Mouse (Mus musculus) liver, embryonic 15.5 days (tissue): ENCODE data around the gene Art5. TPM values are rescaled to one million over a fixed set of nuclear protein-coding genes. Genes with fewer than 3 reads are reported as not detected.
A peak's percentile ranks its signal among the peaks of the same experiment; 100 is the strongest.

ENCODE experiments used
- ATAC-seq: fragments of 200-750 bp; cut with Nextera tagmentation; 2 replicates; pipeline ENCODE4 v1.8.0; 2017; ENCODE audit warnings: moderate number of reproducible peaks, mild to moderate bottlenecking, moderate library complexity; ENCODE audit not compliant: insufficient read depth
- H3K27ac ChIP-seq: fragments of 300-500 bp; sonication (generic); replicated peaks from 2 replicates; pipeline ENCODE4 v1.5.1; 2015; ENCODE audit warnings: mild to moderate bottlenecking, inconsistent platforms
- H3K27me3 ChIP-seq: fragments of 300-500 bp; sonication (generic); 2 replicates; pipeline ENCODE4 v1.6.1; 2015; ENCODE audit warnings: mild to moderate bottlenecking, inconsistent platforms
- H3K36me3 ChIP-seq: fragments of 300-500 bp; sonication (generic); replicated peaks from 2 replicates; pipeline ENCODE4 v1.6.1; 2015; ENCODE audit warnings: moderate library complexity, mild to moderate bottlenecking, inconsistent platforms
- H3K4me1 ChIP-seq: fragments of 300-500 bp; sonication (generic); replicated peaks from 2 replicates; pipeline ENCODE4 v1.6.1; 2015; ENCODE audit warnings: inconsistent platforms
- H3K4me2 ChIP-seq: fragments of 300-500 bp; sonication (generic); 2 replicates; pipeline ENCODE4 v1.6.1; 2015; ENCODE audit warnings: moderate library complexity, mild to moderate bottlenecking, inconsistent platforms
- H3K4me3 ChIP-seq: fragments of 300-500 bp; sonication (generic); replicated peaks from 2 replicates; pipeline ENCODE4 v1.5.1; 2015; ENCODE audit warnings: mild to moderate bottlenecking, inconsistent platforms
- H3K9ac ChIP-seq: fragments of 300-500 bp; sonication (generic); 2 replicates; pipeline ENCODE4 v1.6.1; 2015; ENCODE audit warnings: moderate library complexity, mild to moderate bottlenecking, inconsistent platforms
- H3K9me3 ChIP-seq: fragments of 300-500 bp; sonication (generic); replicated peaks from 2 replicates; pipeline ENCODE4 v1.6.1; 2016; ENCODE audit warnings: inconsistent platforms
- WGBS: fragments of 180-500 bp; shearing (Covaris S2); methylation state at CpG from one replicate; pipeline ENCODE4 v1.1.7; 2015; ENCODE audit warnings: mixed read lengths; ENCODE audit not compliant: insufficient replicate concordance; 5-methylcytosine and 5-hydroxymethylcytosine counted together
- polyA plus RNA-seq: library from polyadenylated mRNA; unstranded; fragments of >200 nt; fragmentation: Nextera tagmentation; extraction: Ambion mirVana; gene quantifications from 2 replicates; pipeline ENCODE4 v1.2.1, GENCODE M21; 2015

Art5 gene
- polyA plus RNA-seq, 1 experiment from 2014 or later = 0.30 TPM

GRCm38 (mm10) chr7:102106700-102107141 is 2.6 kb downstream of the Art5 start:
- Histone ChIP-seq H3K9me3 (no peaks in the 10 kb centered on the region), H3K4me2 (peak overlapping the region; percentile 59), H3K9ac (0 out of 2 replicates have a peak overlapping the region, but pooled peaks have one; percentile 11), H3K27ac (no peak overlapping the region), H3K36me3 (no peaks in the 10 kb centered on the region), H3K4me1 (peaks cover 28% of the 10 kb centered on the region), H3K27me3 (0 out of 2 replicates have a peak, but pooled peaks cover 6% of the 10 kb centered on the region), H3K4me3 (peak overlapping the region; percentile 32; the same call in 1 of the 2 replicates)
- ATAC-seq = no peak
- WGBS = 17% methylated on average over 23 of the region's 23 CpGs

GRCm38 (mm10) chr7:102104126-102104525 is 5.2 kb downstream of the Art5 start:
- WGBS = 62% methylated on average over 5 of the region's 5 CpGs
- Histone ChIP-seq H3K4me1 (peaks cover 43% of the 10 kb centered on the region), H3K9me3 (no peaks in the 10 kb centered on the region), H3K4me2 (no peak overlapping the region), H3K9ac (no peak overlapping the region), H3K27ac (no peak overlapping the region), H3K27me3 (peaks cover 14% of the 10 kb centered on the region), H3K4me3 (no peak overlapping the region), H3K36me3 (no peaks in the 10 kb centered on the region)
- ATAC-seq = no peak

- peaks cover 43% of the 10 kb centered on the region for H3K4me1 ChIP-seq
- H3K36me3 ChIP-seq = no peaks in the 10 kb centered on the region
- no peaks in the 10 kb centered on the region for H3K9me3 ChIP-seq
- H3K27ac ChIP-seq = no peak overlapping the region
- peaks cover 20% of the 10 kb centered on the region for H3K27me3 ChIP-seq
- H3K4me2 ChIP-seq = no peak overlapping the region
- peak; percentile 54 for ATAC-seq
- H3K9ac ChIP-seq = no peak overlapping the region
- WGBS = 22% methylated on average over 2 of the region's 2 CpGs
- no peak overlapping the region for H3K4me3 ChIP-seq
Observed at GRCm38 (mm10) chr7:102103555-102103954, 5.7 kb downstream of the Art5 start.

GRCm38 (mm10) chr7:102102696-102103095 is 6.6 kb downstream of the Art5 start:
- no peak overlapping the region for H3K27ac ChIP-seq

GRCm38 (mm10) chr7:102102241-102102640 is 7.0 kb downstream of the Art5 start:
- H3K4me2 ChIP-seq = no peak overlapping the region
- H3K27ac ChIP-seq = no peak overlapping the region
- H3K9me3 ChIP-seq = no peaks in the 10 kb centered on the region
- WGBS = 65% methylated on average over 8 of the region's 8 CpGs
- no peak for ATAC-seq
- H3K9ac ChIP-seq = no peak overlapping the region
- H3K4me3 ChIP-seq = no peak overlapping the region
- peaks cover 28% of the 10 kb centered on the region for H3K27me3 ChIP-seq
- no peaks in the 10 kb centered on the region for H3K36me3 ChIP-seq
- H3K4me1 ChIP-seq = peaks cover 43% of the 10 kb centered on the region

More at GRCm38 (mm10) chr7:102102696-102103095, 6.6 kb downstream of the Art5 start:
- Histone ChIP-seq H3K4me2 (no peak overlapping the region), H3K9me3 (no peaks in the 10 kb centered on the region), H3K4me1 (peaks cover 43% of the 10 kb centered on the region), H3K27me3 (peaks cover 27% of the 10 kb centered on the region), H3K9ac (no peak overlapping the region), H3K36me3 (no peaks in the 10 kb centered on the region), H3K4me3 (no peak overlapping the region)
- ATAC-seq = no peak
- 53% methylated on average over 6 of the region's 6 CpGs for WGBS

GRCm38 (mm10) chr7:102101487-102101886 is 7.8 kb downstream of the Art5 start, which contains the start of gene Art1:
TSS of gene Art1 (plus strand) at chr7:102101743.
- no peak for ATAC-seq
- H3K4me1 ChIP-seq = peaks cover 37% of the 10 kb centered on the region
- no peaks in the 10 kb centered on the region for H3K36me3 ChIP-seq
- peak within 1 kb of the TSS; percentile 75 for H3K4me2 ChIP-seq
- peaks cover 30% of the 10 kb centered on the region for H3K27me3 ChIP-seq
- H3K9me3 ChIP-seq = no peaks in the 10 kb centered on the region
- WGBS = 54% methylated on average over 5 of the region's 5 CpGs
- H3K9ac ChIP-seq = no peak within 1 kb of the TSS
- H3K27ac ChIP-seq = peak within 1 kb of the TSS; percentile 24; the same call in 1 of the 2 replicates
- H3K4me3 ChIP-seq = no peak within 1 kb of the TSS

GRCm38 (mm10) chr7:102100868-102101267 is 8.4 kb downstream of the Art5 start:
- ATAC-seq = no peak
- H3K9me3 ChIP-seq = no peaks in the 10 kb centered on the region
- H3K36me3 ChIP-seq = no peaks in the 10 kb centered on the region
- peak overlapping the region; percentile 24; the same call in 1 of the 2 replicates for H3K27ac ChIP-seq
- 56% methylated on average over 5 of the region's 5 CpGs for WGBS
- H3K4me1 ChIP-seq = peaks cover 37% of the 10 kb centered on the region
- peaks cover 30% of the 10 kb centered on the region for H3K27me3 ChIP-seq
- H3K9ac ChIP-seq = no peak overlapping the region
- no peak overlapping the region for H3K4me3 ChIP-seq
- H3K4me2 ChIP-seq = peak overlapping the region; percentile 75; the same call in 1 of the 2 replicates

GRCm38 (mm10) chr7:102099760-102100661 is 9.3 kb downstream of the Art5 start:
- H3K27me3 ChIP-seq = peaks cover 30% of the 10 kb centered on the region
- peak overlapping the region; percentile 48 for H3K4me3 ChIP-seq
- H3K4me2 ChIP-seq = peak overlapping the region; percentile 75
- 0 out of 2 replicates have a peak overlapping the region, but pooled peaks have one; percentile 24 for H3K27ac ChIP-seq
- no peaks in the 10 kb centered on the region for H3K9me3 ChIP-seq
- H3K36me3 ChIP-seq = no peaks in the 10 kb centered on the region
- H3K4me1 ChIP-seq = peaks cover 37% of the 10 kb centered on the region
- peak overlapping the region; percentile 21; the same call in 1 of the 2 replicates for H3K9ac ChIP-seq
- WGBS = 7% methylated on average over 30 of the region's 30 CpGs
- peak; percentile 56 for ATAC-seq

GRCm38 (mm10) chr7:102087336-102087735 is 22.0 kb downstream of the Art5 start:
- Histone ChIP-seq H3K36me3 (peaks cover 20% of the 10 kb centered on the region), H3K9ac (no peak overlapping the region), H3K27ac (no peak overlapping the region), H3K9me3 (no peaks in the 10 kb centered on the region), H3K4me3 (no peak overlapping the region), H3K4me2 (no peak overlapping the region), H3K4me1 (no peaks in the 10 kb centered on the region), H3K27me3 (no peaks in the 10 kb centered on the region)
- no peak for ATAC-seq
- WGBS = 73% methylated on average over 4 of the region's 4 CpGs

- H3K27ac ChIP-seq = no peak overlapping the region
- no peak for ATAC-seq
- no peak overlapping the region for H3K4me3 ChIP-seq
- 80% methylated on average over 26 of the region's 26 CpGs for WGBS
- H3K4me2 ChIP-seq = no peak overlapping the region
- no peaks in the 10 kb centered on the region for H3K27me3 ChIP-seq
- no peaks in the 10 kb centered on the region for H3K4me1 ChIP-seq
- H3K9me3 ChIP-seq = no peaks in the 10 kb centered on the region
- peaks cover 48% of the 10 kb centered on the region for H3K36me3 ChIP-seq
- H3K9ac ChIP-seq = no peak overlapping the region
Observed at GRCm38 (mm10) chr7:102084041-102084696, 25.1 kb downstream of the Art5 start.

GRCm38 (mm10) chr7:102082816-102083215 is 26.5 kb downstream of the Art5 start, which contains the start of gene Trpc2:
TSS of gene Trpc2 (plus strand) at chr7:102083116.
- no peaks in the 10 kb centered on the region for H3K4me1 ChIP-seq
- no peak within 1 kb of the TSS for H3K9ac ChIP-seq
- H3K27ac ChIP-seq = no peak within 1 kb of the TSS
- no peaks in the 10 kb centered on the region for H3K27me3 ChIP-seq
- no peak for ATAC-seq
- H3K4me2 ChIP-seq = no peak within 1 kb of the TSS
- 62% methylated on average over 5 of the region's 5 CpGs for WGBS
- H3K36me3 ChIP-seq = peaks cover 60% of the 10 kb centered on the region
- H3K4me3 ChIP-seq = no peak within 1 kb of the TSS
- H3K9me3 ChIP-seq = no peaks in the 10 kb centered on the region
